Mouse (Mus musculus): ENCODE data around the gene Bach2.

DNA sequence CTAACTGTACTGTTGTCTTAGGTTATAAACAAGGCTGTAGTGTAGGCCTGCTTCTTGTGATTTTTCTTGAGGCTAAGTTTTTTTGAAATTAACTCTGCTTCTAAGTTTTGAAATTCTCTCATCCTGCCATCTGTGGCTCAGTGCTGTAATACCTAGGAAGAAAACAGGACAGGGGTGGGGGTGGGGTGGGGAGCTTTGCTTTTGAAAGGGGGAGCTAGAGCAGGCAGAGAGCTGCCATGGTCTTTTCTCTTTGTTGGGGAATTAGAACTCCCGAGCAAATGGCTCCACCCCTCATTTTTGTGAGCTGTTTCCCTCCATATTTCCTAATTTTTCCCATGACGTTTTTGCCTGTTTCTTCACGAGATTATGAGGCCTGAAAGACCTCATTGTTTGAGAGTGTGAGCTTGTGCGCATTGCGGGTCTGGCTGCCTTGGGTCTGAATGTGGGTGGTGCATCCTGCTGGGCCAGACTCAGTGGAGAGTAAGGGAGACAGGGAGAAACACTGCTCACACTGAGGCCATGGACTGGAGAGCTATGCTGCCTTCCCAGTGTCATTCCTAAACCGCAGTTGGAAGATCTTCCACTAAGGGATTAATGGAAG lies 58.6 kb downstream of the Bach2 start:
- TF ChIP-seq POLR2A (IDR thresholded peaks at IDR 0.05; ENCODE audit: borderline replicate concordance, extremely low read depth, low read depth, low read length) (no peak), CTCF (IDR thresholded peaks at IDR 0.05; ENCODE audit: insufficient read depth, low read length) (no peak)
